Mouse (Mus musculus): ENCODE measurements around the gene Snrpd2.

The Snrpd2 gene

GRCm38 (mm10) chr7:19179173-19179572 is 29.7 kb downstream of the Snrpd2 start:
- DNase-seq, result peak; percentile 63

GRCm38 (mm10) chr7:19179936-19180335 is 30.4 kb downstream of the Snrpd2 start:
- no peak for DNase-seq

GRCm38 (mm10) chr7:19180862-19181429 is 31.4 kb downstream of the Snrpd2 start:
- no peak for DNase-seq

GRCm38 (mm10) chr7:19184250-19184649 is 34.7 kb downstream of the Snrpd2 start:
- no peak for DNase-seq

- no peak for DNase-seq
These were observed 35.2 kb downstream of the Snrpd2 start for GRCm38 (mm10) chr7:19184758-19185157.

- no peak for DNase-seq
These were observed 45.2 kb downstream of the Snrpd2 start for GRCm38 (mm10) chr7:19194676-19195075.

- peak; percentile 35 for DNase-seq
These were observed 47.2 kb downstream of the Snrpd2 start for GRCm38 (mm10) chr7:19196676-19197075.

- DNase-seq, result no peak
These were observed 48.5 kb downstream of the Snrpd2 start for GRCm38 (mm10) chr7:19197985-19198384.

- no peak for DNase-seq
These were observed 52.1 kb downstream of the Snrpd2 start for GRCm38 (mm10) chr7:19201660-19202059.

- no peak for DNase-seq
These were observed 52.7 kb downstream of the Snrpd2 start for GRCm38 (mm10) chr7:19202065-19202850.
